Mouse (Mus musculus): ENCODE data around the gene Rab14. TPM values are rescaled to one million over a fixed set of nuclear protein-coding genes. Genes with fewer than 3 reads are reported as not detected.
A peak's percentile ranks its signal among the peaks of the same experiment; 100 is the strongest.

Gene Rab14
- polyA plus RNA-seq, 1 experiment from 2014 or later, result 341 TPM

DNA sequence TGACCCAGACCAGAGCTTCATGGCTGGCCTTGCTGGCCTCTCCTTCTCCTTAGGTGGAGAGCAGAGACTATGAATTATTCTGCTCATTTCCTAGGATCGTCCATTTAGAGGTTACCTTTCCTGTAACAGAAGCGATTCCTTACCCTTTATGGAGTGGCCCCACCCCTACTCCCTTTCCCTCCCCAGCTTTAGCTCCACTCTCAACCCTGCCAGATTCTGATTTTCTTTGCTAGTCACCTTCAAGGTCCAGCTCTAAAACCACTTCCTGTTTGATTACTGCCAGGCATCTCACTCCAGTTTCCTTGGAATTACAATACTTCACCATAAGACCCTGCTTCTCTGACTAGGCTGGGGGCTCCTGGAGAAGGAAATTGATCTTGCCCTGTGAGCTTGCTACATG is 15.8 kb upstream of the Rab14 start:
- H3K9ac ChIP-seq, result no peak overlapping the region
- H3K9me3 ChIP-seq, result no peaks in the 10 kb centered on the region
- H3K4me3 ChIP-seq, result no peak overlapping the region
- no peak overlapping the region for H3K4me2 ChIP-seq
- WGBS, result 57% methylated on average over 2 of the region's 2 CpGs
- no peaks in the 10 kb centered on the region for H3K36me3 ChIP-seq
- no peak for ATAC-seq (ENCODE audit: insufficient number of reproducible peaks, low FRiP score, low TSS enrichment, low read depth)
- H3K27me3 ChIP-seq, result peaks cover 23% of the 10 kb centered on the region
- H3K27ac ChIP-seq, result no peak overlapping the region
- H3K4me1 ChIP-seq, result peaks cover 7% of the 10 kb centered on the region

DNA sequence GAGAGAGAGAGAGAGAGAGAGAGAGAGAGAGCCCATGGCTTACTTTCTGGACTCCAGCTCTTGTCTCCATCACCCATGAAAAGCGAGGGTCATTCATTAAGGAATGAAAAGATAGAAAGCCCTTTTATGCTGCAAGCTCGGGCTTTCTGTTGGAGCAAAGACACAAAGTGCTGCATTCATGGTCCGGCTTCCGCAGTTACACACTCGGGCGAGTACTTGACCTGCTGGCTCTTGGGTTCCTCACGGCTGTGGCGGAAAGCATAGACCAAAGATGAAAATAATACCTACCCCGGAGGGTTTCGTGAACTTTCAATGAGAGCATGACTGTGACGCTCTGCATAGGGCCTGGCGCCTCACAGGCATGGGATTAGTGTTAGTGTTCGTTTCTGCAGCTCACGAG is 14.4 kb upstream of the Rab14 start:
- Histone ChIP-seq H3K4me1 (peaks cover 7% of the 10 kb centered on the region), H3K27ac (no peak overlapping the region), H3K4me3 (no peak overlapping the region), H3K36me3 (no peaks in the 10 kb centered on the region), H3K27me3 (peaks cover 14% of the 10 kb centered on the region; the same call in 1 of the 2 replicates), H3K9me3 (no peaks in the 10 kb centered on the region), H3K9ac (no peak overlapping the region), H3K4me2 (no peak overlapping the region)
- ATAC-seq (ENCODE audit: insufficient number of reproducible peaks, low FRiP score, low TSS enrichment, low read depth), result no peak
- 78% methylated on average over 14 of the region's 14 CpGs for WGBS

- H3K9ac ChIP-seq, result no peak overlapping the region
- no peaks in the 10 kb centered on the region for H3K9me3 ChIP-seq
- H3K4me1 ChIP-seq, result peaks cover 7% of the 10 kb centered on the region
- H3K4me3 ChIP-seq, result 0 out of 2 replicates have a peak overlapping the region, but pooled peaks have one; percentile 6
- no peak for ATAC-seq (ENCODE audit: insufficient number of reproducible peaks, low FRiP score, low TSS enrichment, low read depth)
- WGBS, result 8% methylated on average over 12 of the region's 12 CpGs
- H3K36me3 ChIP-seq, result no peaks in the 10 kb centered on the region
- H3K27ac ChIP-seq, result no peak overlapping the region
- peak overlapping the region; percentile 24; the same call in 1 of the 2 replicates for H3K4me2 ChIP-seq
- peaks cover 11% of the 10 kb centered on the region; the same call in 1 of the 2 replicates for H3K27me3 ChIP-seq
Observed at GRCm38 (mm10) chr2:35214881-35215358, 14.0 kb upstream of the Rab14 start.

DNA sequence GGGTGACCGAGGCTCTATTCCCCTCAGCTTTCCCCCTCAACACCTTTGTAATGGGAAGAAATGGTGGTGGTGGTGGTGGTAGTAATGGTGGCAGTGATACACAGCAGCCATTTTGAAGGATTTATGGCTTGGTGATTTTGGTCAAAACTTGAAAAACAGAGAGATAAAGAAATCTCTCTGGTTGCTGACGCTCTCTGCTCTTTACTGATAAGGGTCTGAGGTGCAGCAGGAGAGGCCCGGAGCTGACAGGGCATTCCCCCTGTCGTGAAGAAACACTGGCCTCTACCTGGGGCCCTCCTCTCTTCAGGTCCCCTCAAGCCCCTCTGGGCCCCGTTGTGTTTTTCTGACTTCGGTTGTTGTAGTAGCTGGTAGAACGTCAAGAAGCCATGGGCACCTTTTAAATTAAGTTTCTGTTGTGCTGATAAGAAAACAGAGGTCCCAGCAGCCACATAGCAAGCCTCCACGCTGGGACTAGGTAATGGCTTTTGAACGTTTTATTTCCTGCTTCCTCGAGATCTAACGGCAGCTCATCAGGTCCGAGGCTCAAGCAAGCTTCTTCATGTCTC is 12.5 kb upstream of the Rab14 start:
- Histone ChIP-seq H3K27me3 (peaks cover 9% of the 10 kb centered on the region; the same call in 1 of the 2 replicates), H3K9me3 (no peaks in the 10 kb centered on the region), H3K27ac (no peak overlapping the region), H3K36me3 (no peaks in the 10 kb centered on the region), H3K4me3 (no peak overlapping the region), H3K4me2 (no peak overlapping the region), H3K9ac (no peak overlapping the region), H3K4me1 (peaks cover 7% of the 10 kb centered on the region)
- 72% methylated on average over 12 of the region's 12 CpGs for WGBS
- ATAC-seq (ENCODE audit: insufficient number of reproducible peaks, low FRiP score, low TSS enrichment, low read depth), result no peak

DNA sequence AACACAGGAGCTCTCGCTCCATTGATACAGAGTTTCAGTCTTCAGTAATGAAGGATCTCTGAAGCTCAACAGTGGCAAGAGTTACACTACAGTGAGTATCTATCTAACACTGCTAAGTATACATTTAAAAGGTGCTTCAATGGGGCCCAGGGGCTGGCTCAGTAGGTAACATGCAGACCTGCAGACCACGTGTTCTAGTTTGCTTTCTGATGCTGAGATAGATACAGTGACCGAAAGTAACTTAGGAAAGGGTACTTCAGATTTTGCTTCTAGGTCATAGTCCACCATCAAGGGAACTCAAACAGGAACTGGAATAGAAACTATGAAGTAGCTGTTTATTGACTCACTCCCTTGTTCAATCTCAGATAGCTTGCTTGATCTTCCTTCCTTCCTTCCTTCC is 10.8 kb upstream of the Rab14 start:
- Histone ChIP-seq H3K27ac (no peak overlapping the region), H3K36me3 (no peaks in the 10 kb centered on the region), H3K4me2 (no peak overlapping the region), H3K4me3 (no peak overlapping the region), H3K9me3 (no peaks in the 10 kb centered on the region), H3K4me1 (peaks cover 7% of the 10 kb centered on the region), H3K9ac (no peak overlapping the region), H3K27me3 (0 out of 2 replicates have a peak, but pooled peaks cover 12% of the 10 kb centered on the region)
- WGBS, result 69% methylated on average over 3 of the region's 3 CpGs
- ATAC-seq (ENCODE audit: insufficient number of reproducible peaks, low FRiP score, low TSS enrichment, low read depth), result no peak

DNA sequence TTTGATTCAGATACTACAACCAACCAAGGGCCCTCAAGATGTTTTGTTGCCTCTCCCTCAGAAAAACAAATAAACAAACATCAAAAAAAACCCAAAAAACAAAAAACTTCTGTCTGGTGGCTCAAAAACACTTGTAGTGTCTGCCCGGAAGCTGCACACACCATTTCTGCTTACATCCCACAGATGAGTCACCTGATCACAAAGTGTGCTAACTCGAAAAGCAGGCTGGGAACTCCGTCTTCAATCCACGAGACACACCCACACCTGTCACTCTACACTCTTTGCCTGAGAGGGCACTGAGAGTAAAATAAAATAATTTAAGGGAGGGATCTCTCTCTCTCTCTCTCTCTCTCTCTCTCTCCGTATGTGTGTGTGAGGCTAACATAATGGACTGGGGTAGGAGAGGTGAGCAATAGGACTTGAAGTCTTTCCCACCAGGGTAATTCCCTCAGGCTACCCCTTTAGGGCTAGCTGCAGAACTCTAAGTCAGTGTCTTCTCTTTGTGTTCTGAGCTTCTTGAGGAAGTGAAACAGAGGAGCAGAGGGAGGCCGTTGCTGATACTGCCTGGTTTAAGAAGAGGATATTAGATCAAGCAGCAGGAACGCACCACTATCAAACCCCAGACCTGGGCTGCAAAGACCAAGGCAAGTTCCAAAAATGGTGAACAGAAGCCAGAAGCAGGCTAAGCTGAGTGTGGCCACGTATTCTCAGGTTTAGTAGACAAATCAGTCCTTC is 8.2 kb upstream of the Rab14 start:
- no peak overlapping the region for H3K4me3 ChIP-seq
- 63% methylated on average over 8 of the region's 8 CpGs for WGBS
- no peaks in the 10 kb centered on the region for H3K9me3 ChIP-seq
- no peak for ATAC-seq (ENCODE audit: insufficient number of reproducible peaks, low FRiP score, low TSS enrichment, low read depth)
- H3K36me3 ChIP-seq, result no peaks in the 10 kb centered on the region
- peaks cover 11% of the 10 kb centered on the region; the same call in 1 of the 2 replicates for H3K27me3 ChIP-seq
- H3K27ac ChIP-seq, result no peak overlapping the region
- no peaks in the 10 kb centered on the region for H3K4me1 ChIP-seq
- no peak overlapping the region for H3K9ac ChIP-seq
- H3K4me2 ChIP-seq, result no peak overlapping the region

DNA sequence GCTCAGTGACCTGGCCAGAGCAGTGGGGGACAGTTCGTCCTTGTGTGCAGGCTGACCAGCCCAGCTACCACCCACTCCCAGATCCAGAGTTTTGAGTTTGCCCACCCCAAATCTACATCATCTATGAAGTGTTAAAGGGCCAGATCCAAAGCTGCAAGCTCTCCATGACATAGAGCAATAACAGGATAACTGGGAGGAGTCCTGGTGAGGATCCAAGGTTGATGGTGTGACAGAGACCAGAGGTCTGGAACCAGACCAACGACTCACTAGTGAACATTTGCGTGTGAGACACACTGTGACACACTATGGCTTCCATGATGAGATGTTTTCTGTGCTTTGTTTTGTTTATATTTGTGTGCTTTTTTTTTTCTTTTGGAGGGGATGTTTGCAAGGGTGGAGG is 7.1 kb upstream of the Rab14 start:
- ATAC-seq (ENCODE audit: insufficient number of reproducible peaks, low FRiP score, low TSS enrichment, low read depth), result no peak
- Histone ChIP-seq H3K36me3 (no peaks in the 10 kb centered on the region), H3K27me3 (peaks cover 8% of the 10 kb centered on the region; the same call in 1 of the 2 replicates), H3K27ac (no peak overlapping the region), H3K9me3 (no peaks in the 10 kb centered on the region), H3K4me1 (no peaks in the 10 kb centered on the region), H3K9ac (no peak overlapping the region), H3K4me3 (no peak overlapping the region), H3K4me2 (no peak overlapping the region)
- 80% methylated on average over 3 of the region's 3 CpGs for WGBS

GRCm38 (mm10) chr2:35206761-35207160 is 5.8 kb upstream of the Rab14 start:
- no peak overlapping the region for H3K27ac ChIP-seq

GRCm38 (mm10) chr2:35203729-35204128 is 2.8 kb upstream of the Rab14 start:
- H3K9me3 ChIP-seq, result no peaks in the 10 kb centered on the region
- no peak overlapping the region for H3K4me3 ChIP-seq
- no peak for ATAC-seq (ENCODE audit: insufficient number of reproducible peaks, low FRiP score, low TSS enrichment, low read depth)
- H3K9ac ChIP-seq, result no peak overlapping the region
- peaks cover 7% of the 10 kb centered on the region for H3K4me1 ChIP-seq
- H3K4me2 ChIP-seq, result no peak overlapping the region
- H3K27me3 ChIP-seq, result peaks cover 2% of the 10 kb centered on the region; the same call in 1 of the 2 replicates
- H3K36me3 ChIP-seq, result no peaks in the 10 kb centered on the region
- H3K27ac ChIP-seq, result no peak overlapping the region

More at GRCm38 (mm10) chr2:35206761-35207160, 5.8 kb upstream of the Rab14 start:
- Histone ChIP-seq H3K4me2 (no peak overlapping the region), H3K9ac (no peak overlapping the region), H3K27me3 (peaks cover 8% of the 10 kb centered on the region; the same call in 1 of the 2 replicates), H3K4me3 (no peak overlapping the region), H3K4me1 (no peaks in the 10 kb centered on the region), H3K36me3 (no peaks in the 10 kb centered on the region), H3K9me3 (no peaks in the 10 kb centered on the region)
- 92% methylated on average over 3 of the region's 3 CpGs for WGBS
- no peak for ATAC-seq (ENCODE audit: insufficient number of reproducible peaks, low FRiP score, low TSS enrichment, low read depth)

- H3K4me2 ChIP-seq, result peak overlapping the region; percentile 69
- peak; percentile 82 for ATAC-seq (ENCODE audit: insufficient number of reproducible peaks, low FRiP score, low TSS enrichment, low read depth)
- H3K4me3 ChIP-seq, result peak overlapping the region; percentile 99
- H3K27me3 ChIP-seq, result no peaks in the 10 kb centered on the region; the same call in 1 of the 2 replicates
- no peaks in the 10 kb centered on the region for H3K9me3 ChIP-seq
- WGBS, result under 1% methylated on average over 88 of the region's 90 CpGs
- H3K36me3 ChIP-seq, result no peaks in the 10 kb centered on the region
- peak overlapping the region; percentile 98 for H3K27ac ChIP-seq
- H3K4me1 ChIP-seq, result peaks cover 7% of the 10 kb centered on the region
- H3K9ac ChIP-seq, result peak overlapping the region; percentile 98
Observed at GRCm38 (mm10) chr2:35199971-35200897, 686 bp downstream of the Rab14 start.

DNA sequence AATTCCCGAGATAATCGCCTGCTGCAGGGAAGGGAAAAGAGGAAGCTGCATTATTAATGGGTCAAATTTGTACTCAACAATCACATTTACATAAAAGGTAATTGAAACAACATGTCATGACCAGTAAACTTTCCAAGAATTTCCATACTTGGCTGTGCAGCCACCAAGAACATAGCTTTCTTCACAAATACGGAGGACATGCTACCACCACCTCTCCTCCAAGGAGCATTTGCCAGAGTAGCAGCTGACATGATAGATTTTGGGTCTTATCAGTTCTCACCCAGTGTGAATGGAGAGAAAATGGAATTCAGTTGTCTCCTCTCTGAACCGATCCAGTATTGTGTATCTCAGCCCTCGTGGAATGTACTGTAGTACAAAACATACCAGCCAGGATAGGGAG is 1.4 kb downstream of the Rab14 start:
- H3K4me3 ChIP-seq, result peak overlapping the region; percentile 99
- H3K27ac ChIP-seq, result peak overlapping the region; percentile 98
- peaks cover 7% of the 10 kb centered on the region for H3K4me1 ChIP-seq
- no peaks in the 10 kb centered on the region for H3K36me3 ChIP-seq
- 2% methylated on average over 5 of the region's 5 CpGs for WGBS
- peak overlapping the region; percentile 69 for H3K4me2 ChIP-seq
- H3K27me3 ChIP-seq, result no peaks in the 10 kb centered on the region; the same call in 1 of the 2 replicates
- H3K9me3 ChIP-seq, result no peaks in the 10 kb centered on the region
- H3K9ac ChIP-seq, result peak overlapping the region; percentile 98
- ATAC-seq (ENCODE audit: insufficient number of reproducible peaks, low FRiP score, low TSS enrichment, low read depth), result no peak
